ENCODE assay signal across 9 mouse cellular contexts in genomic region chr19:5871273-5871672, GRCm38 (mm10). TPM values are rescaled to one million over a fixed set of nuclear protein-coding genes. Genes with fewer than 3 reads are reported as not detected.
DNase-seq lines count a peak whose midpoint lies in the region; ATAC-seq and TF ChIP-seq lines count a peak whose summit lies in the region.
"Had no signal": no experiment of that assay in that cellular context is flagged by ENCODE, and none has a peak within 500 bp of the region (broad histone marks: within the 10 kb centered on the region; RNA-seq: fewer than 3 reads in every experiment).

No protein-coding gene starts in this region.

- H3K9ac ChIP-seq in intestine, embryonic 16.5 days (ENCODE audit: low read depth, low read length): peak overlapping the region; percentile 56

- no peaks in the 10 kb centered on the region for H3K9me3 ChIP-seq in intestine, embryonic 16.5 days (ENCODE audit: control insufficient read depth, low read length)

- no peaks in the 10 kb centered on the region for H3K27me3 ChIP-seq in intestine, embryonic 16.5 days (replicated peaks; ENCODE audit: control insufficient read depth, insufficient read depth, low read length)
- no peaks in the 10 kb centered on the region for H3K27me3 ChIP-seq in cerebellum, adult 2 months (ENCODE audit: control insufficient read depth, insufficient read depth, low read length)

- peak overlapping the region; percentile 31; the same call in 1 of the 2 replicates for H3K4me2 ChIP-seq in intestine, embryonic 16.5 days (ENCODE audit: low read depth, low read length)

- TF ChIP-seq POLR2A in embryonic fibroblast, embryonic 13.5 days (IDR thresholded peaks at IDR 0.05; ENCODE audit: low read depth, low read length): peak; percentile 48
- no peak for TF ChIP-seq POLR2A in cerebellum, adult 2 months (IDR thresholded peaks at IDR 0.05; ENCODE audit: borderline replicate concordance, insufficient read depth, low read length)

- DNase-seq in gastrocnemius, adult 2 months: no peak
- no peak for DNase-seq in gastrocnemius, postnatal 4 days (ENCODE audit: low spot score in 2 of 2)
- DNase-seq in lung, postnatal 25 days (ENCODE audit: low spot score): peak; percentile 77
- DNase-seq in thymus, postnatal 10 days (ENCODE audit: low spot score in 2 of 2): peak; percentile 65
- DNase-seq in right cerebral cortex, postnatal 36 days (ENCODE audit: low spot score in 2 of 2): no peak
- no peak for DNase-seq in cerebellum, adult 2 months

- peak overlapping the region; percentile 63 for H3K27ac ChIP-seq in gastrocnemius, adult 2 months
- H3K27ac ChIP-seq in embryonic fibroblast, embryonic 13.5 days (ENCODE audit: insufficient read depth, low read length): peak overlapping the region; percentile 60
- H3K27ac ChIP-seq in intestine, embryonic 16.5 days (ENCODE audit: low read length): peak overlapping the region; percentile 54
- no peak overlapping the region for H3K27ac ChIP-seq in cerebellum, adult 2 months (ENCODE audit: insufficient read depth, low read length)

- H3K36me3 ChIP-seq in intestine, embryonic 16.5 days (ENCODE audit: control insufficient read depth, insufficient read depth, low read length): 0 out of 2 replicates have a peak, but pooled peaks cover 3% of the 10 kb centered on the region

- ATAC-seq in intestine, embryonic 16.5 days: peak; percentile 39

- intact Hi-C loops in gastrocnemius, adult 2 months (cut with DNase I): no loop called here

- no peak overlapping the region for H3K4me3 ChIP-seq in gastrocnemius, adult 2 months
- no peak overlapping the region for H3K4me3 ChIP-seq in embryonic fibroblast, embryonic 13.5 days (ENCODE audit: insufficient read depth, low read length)
- H3K4me3 ChIP-seq in intestine, embryonic 16.5 days (ENCODE audit: low read length): no peak overlapping the region
- no peak overlapping the region for H3K4me3 ChIP-seq in cerebellum, adult 2 months (replicated peaks; ENCODE audit: insufficient read depth, low read depth, low read length)

- WGBS in intestine, embryonic 16.5 days: 9% methylated on average over 7 of the region's 7 CpGs
- 32% methylated on average over 7 of the region's 7 CpGs for WGBS in cerebellum, adult 2 months

- peaks cover 12% of the 10 kb centered on the region for H3K4me1 ChIP-seq in embryonic fibroblast, embryonic 13.5 days (ENCODE audit: control insufficient read depth, insufficient read depth, low read length)
- H3K4me1 ChIP-seq in intestine, embryonic 16.5 days (ENCODE audit: control insufficient read depth, insufficient read depth, low read length): peaks cover 34% of the 10 kb centered on the region
- H3K4me1 ChIP-seq in cerebellum, adult 2 months (ENCODE audit: control insufficient read depth, insufficient read depth, low read length): peaks cover 12% of the 10 kb centered on the region

- TF ChIP-seq CTCF in gastrocnemius, adult 2 months (IDR thresholded peaks at IDR 0.05): no peak
- no peak for TF ChIP-seq CTCF in embryonic fibroblast, embryonic 13.5 days (IDR thresholded peaks at IDR 0.05; ENCODE audit: borderline replicate concordance, insufficient read depth, low read length)
- TF ChIP-seq CTCF in cerebellum, adult 2 months (IDR thresholded peaks at IDR 0.05; ENCODE audit: borderline replicate concordance, insufficient read depth, low read depth, low read length): no peak

RNA-seq across cellular contexts. Expression of gene Frmd8, which starts 3.8 kb away (rescaled TPM):
- 1 to 10 TPM; 3.4 to 4.0 TPM for total RNA-seq in gastrocnemius, adult 2 months (2021)
- 10 to 100 TPM; 16.2 to 16.7 TPM for total RNA-seq in gastrocnemius, postnatal 4 days (2021)
- 24.9 and 35.7 TPM in 2 replicates for polyA plus RNA-seq in embryonic fibroblast, embryonic 13.5 days (2011; ENCODE audit: insufficient read length, low read depth, missing spikeins)
- 31.1 and 31.7 TPM in 2 replicates for polyA plus RNA-seq in intestine, embryonic 16.5 days (2015; fragmentation: Nextera tagmentation; extraction: Ambion mirVana)
- polyA plus RNA-seq in cerebellum, adult 2 months (2012; rRNA removed): 23.4 and 28.3 TPM in 2 replicates

RNA-seq across cellular contexts. Expression of gene Slc25a45, which starts 6.3 kb away (rescaled TPM):
- total RNA-seq in gastrocnemius, adult 2 months (2021): under 1 TPM; 0.79 to 0.84 TPM
- total RNA-seq in gastrocnemius, postnatal 4 days (2021): 1 to 10 TPM; 3.7 to 3.8 TPM
- 1.3 and 3.5 TPM in 2 replicates for polyA plus RNA-seq in embryonic fibroblast, embryonic 13.5 days (2011; ENCODE audit: insufficient read length, low read depth, missing spikeins)
- 3.4 and 4.1 TPM in 2 replicates for polyA plus RNA-seq in intestine, embryonic 16.5 days (2015; fragmentation: Nextera tagmentation; extraction: Ambion mirVana)
- 4.3 and 5.0 TPM in 2 replicates for polyA plus RNA-seq in cerebellum, adult 2 months (2012; rRNA removed)

RNA-seq across cellular contexts. Expression of gene Tigd3, which starts 22.7 kb away (rescaled TPM):
- total RNA-seq in gastrocnemius, adult 2 months (2021): under 1 TPM; 0.10 to 0.20 TPM
- 1 to 10 TPM; 1.5 to 2.6 TPM for total RNA-seq in gastrocnemius, postnatal 4 days (2021)
- polyA plus RNA-seq in embryonic fibroblast, embryonic 13.5 days (2011; ENCODE audit: insufficient read length, low read depth, missing spikeins): 0.60 and 1.5 TPM in 2 replicates
- 1.5 and 1.7 TPM in 2 replicates for polyA plus RNA-seq in intestine, embryonic 16.5 days (2015; fragmentation: Nextera tagmentation; extraction: Ambion mirVana)
- 5.1 and 5.6 TPM in 2 replicates for polyA plus RNA-seq in cerebellum, adult 2 months (2012; rRNA removed)

RNA-seq across cellular contexts. Expression of gene Dpf2, which starts 41.5 kb away (rescaled TPM):
- 10 to 100 TPM; 87.8 to 88.4 TPM for total RNA-seq in gastrocnemius, adult 2 months (2021)
- 100 to 1,000 TPM in 1 of 2 experiments, 10 to 100 TPM in 1; 97.8 to 121 TPM for total RNA-seq in gastrocnemius, postnatal 4 days (2021)
- polyA plus RNA-seq in embryonic fibroblast, embryonic 13.5 days (2011; ENCODE audit: insufficient read length, low read depth, missing spikeins): 94.7 and 135 TPM in 2 replicates
- 109 and 119 TPM in 2 replicates for polyA plus RNA-seq in intestine, embryonic 16.5 days (2015; fragmentation: Nextera tagmentation; extraction: Ambion mirVana)
- polyA plus RNA-seq in cerebellum, adult 2 months (2012; rRNA removed): 136 and 141 TPM in 2 replicates

RNA-seq across cellular contexts. Expression of gene Cdc42ep2, which starts 53.3 kb away (rescaled TPM):
- 10 to 100 TPM in 1 of 2 experiments, 1 to 10 TPM in 1; 8.2 to 14.3 TPM for total RNA-seq in gastrocnemius, adult 2 months (2021)
- 10 to 100 TPM; 23.1 to 27.4 TPM for total RNA-seq in gastrocnemius, postnatal 4 days (2021)
- 10.4 and 12.1 TPM in 2 replicates for polyA plus RNA-seq in embryonic fibroblast, embryonic 13.5 days (2011; ENCODE audit: insufficient read length, low read depth, missing spikeins)
- polyA plus RNA-seq in intestine, embryonic 16.5 days (2015; fragmentation: Nextera tagmentation; extraction: Ambion mirVana): 14.7 and 15.1 TPM in 2 replicates
- polyA plus RNA-seq in cerebellum, adult 2 months (2012; rRNA removed): 23.8 and 25.2 TPM in 2 replicates
- total RNA-seq: hematopoietic stem cell, adult 5-6 weeks had no signal

Comparison
In these comparisons a context has a peak if more than half of its experiments do, and no peak if none do; other contexts are left out.
1. DNase-seq: peak in lung, postnatal 25 days (single experiment) and thymus, postnatal 10 days (2 of 2); none in gastrocnemius, adult 2 months (single experiment), gastrocnemius, postnatal 4 days (0 of 2), right cerebral cortex, postnatal 36 days (0 of 2) and cerebellum, adult 2 months (0 of 2).